Mouse (Mus musculus) erythroblast, embryonic 14.5 days (primary cell): ENCODE measurements around the gene Snx33.

ENCODE experiments used
- GATA1 ChIP-seq: IDR thresholded peaks from 2 replicates; pipeline ENCODE4 v1.6.1; 2012; ENCODE audit warnings: low read length, inconsistent platforms, mixed read lengths
- TAL1 ChIP-seq: IDR thresholded peaks from 3 replicates; pipeline ENCODE4 v1.6.1; 2012; ENCODE audit warnings: low read length, inconsistent platforms, mixed read lengths

GRCm38 (mm10) chr9:56882818-56883217 is 45.4 kb downstream of the Snx33 start:
- TF ChIP-seq TAL1: no peak
- TF ChIP-seq GATA1: no peak
